Mouse (Mus musculus) regulatory T cell (primary cell): ENCODE results near the gene Spef1.
"Not testable (repeated sequence)": the region's sequence is repeated elsewhere in the genome, so short reads cannot be mapped to it uniquely, and the experiment has no call there.

ENCODE experiments used
- in situ Hi-C: fragments of 300-600 bp; cut with MboI, MseI; formaldehyde crosslinking; loops from one replicate; pipeline ENCODE4 v1.15.1; 2025; ENCODE audit warnings: high pct_unique_total_duplicates

Gene Spef1

GRCm38 (mm10) chr2:131186771-131187601 lies at the start of gene Spef1, which contains the start of gene Cdc25b:
Gene Spef1 (minus strand): TSS chr2:131187282.
Gene Cdc25b (plus strand): TSS chr2:131186949.
- in situ Hi-C loops, result loop anchor here (10.0 to 25.0 kb wide), 2 partner anchors 338 to 2000 kb away; partner anchors contain the start of gene Slc20a1

- in situ Hi-C loops, result no loop called here
Observed at GRCm38 (mm10) chr2:131234970-131235635, 48.0 kb upstream of the Spef1 start.

- in situ Hi-C loops, result no loop called here
Observed at GRCm38 (mm10) chr2:131234127-131234650, 47.1 kb upstream of the Spef1 start.

GRCm38 (mm10) chr2:131233307-131234126 lies 46.4 kb upstream of the Spef1 start, which contains the start of gene Mavs:
Gene Mavs (plus strand): TSS chr2:131234063.
- in situ Hi-C loops, result no loop called here

GRCm38 (mm10) chr2:131232558-131232957 lies 45.5 kb upstream of the Spef1 start:
- in situ Hi-C loops, result no loop called here

- in situ Hi-C loops, result no loop called here
Observed at GRCm38 (mm10) chr2:131227243-131227642, 40.2 kb upstream of the Spef1 start.

GRCm38 (mm10) chr2:131226669-131227068 lies 39.6 kb upstream of the Spef1 start:
- in situ Hi-C loops, result not testable (repeated sequence)

- in situ Hi-C loops, result no loop called here
Observed at GRCm38 (mm10) chr2:131225178-131225577, 38.1 kb upstream of the Spef1 start.

GRCm38 (mm10) chr2:131223569-131223968 lies 36.5 kb upstream of the Spef1 start:
- in situ Hi-C loops, result loop anchor here (5.0 kb wide), 1 partner anchor 34 kb away; no protein-coding TSS in a partner anchor

GRCm38 (mm10) chr2:131222562-131222961 lies 35.5 kb upstream of the Spef1 start:
- in situ Hi-C loops, result loop anchor here (5.0 kb wide), 1 partner anchor 35 kb away; no protein-coding TSS in a partner anchor

GRCm38 (mm10) chr2:131221853-131222515 lies 34.9 kb upstream of the Spef1 start:
- in situ Hi-C loops, result loop anchor here (5.0 kb wide), 1 partner anchor 35 kb away; no protein-coding TSS in a partner anchor

GRCm38 (mm10) chr2:131220030-131220429 lies 32.9 kb upstream of the Spef1 start:
- in situ Hi-C loops, result loop anchor here (5.0 kb wide), 1 partner anchor 37 kb away; no protein-coding TSS in a partner anchor

- in situ Hi-C loops, result no loop called here
Observed at GRCm38 (mm10) chr2:131215941-131216858, 29.1 kb upstream of the Spef1 start.

GRCm38 (mm10) chr2:131213773-131214172 lies 26.7 kb upstream of the Spef1 start:
- in situ Hi-C loops, result no loop called here

GRCm38 (mm10) chr2:131211026-131211615 lies 24.0 kb upstream of the Spef1 start:
- in situ Hi-C loops, result no loop called here

- in situ Hi-C loops, result no loop called here
Observed at GRCm38 (mm10) chr2:131209969-131210792, 23.1 kb upstream of the Spef1 start.

- in situ Hi-C loops, result no loop called here
Observed at GRCm38 (mm10) chr2:131209125-131209795, 22.2 kb upstream of the Spef1 start.

- in situ Hi-C loops, result no loop called here
Observed at GRCm38 (mm10) chr2:131208356-131208755, 21.3 kb upstream of the Spef1 start.
